Mouse (Mus musculus) Patski (cell line): ENCODE data around the gene Ism1. TPM values are rescaled to one million over a fixed set of nuclear protein-coding genes. Genes with fewer than 3 reads are reported as not detected.

Experiments used
- ATAC-seq: fragments of 100-300 bp; one replicate; pipeline ENCODE4 v1.8.0; 2021
- CTCF ChIA-PET: fragments of 350-600 bp; sonication (Branson Sonifier 250); formaldehyde crosslinking; loops from one replicate; lab custom pipeline; 2022; ENCODE audit warnings: inconsistent platforms; lab: Charles Lee
- POLR2A ChIA-PET: fragments of 350-600 bp; sonication (Branson Sonifier 250); formaldehyde crosslinking; loops from one replicate; lab custom pipeline; 2022; ENCODE audit warnings: antibody characterized with exemption, inconsistent platforms; lab: Charles Lee
- DNase-seq: peaks from one replicate; pipeline ENCODE4 v3.0.0-alpha.2; 2011; ENCODE audit warnings: low read depth, low spot score
- H3K27me3 ChIP-seq: fragments of 371-371 bp; one replicate; pipeline ENCODE4 v1.5.1; 2021
- CTCF ChIP-seq: fragments of 100-300 bp; IDR thresholded peaks from one replicate; pipeline ENCODE4 v1.5.1; 2021
- in situ Hi-C: fragments of 300-500 bp; cut with MboI; formaldehyde crosslinking; loops from 3 replicates; pipeline ENCODE4 v1.11.1; 2018; ENCODE audit warnings: low pct_unique_long_range_greater_than_20kb, mixed read lengths
- polyA plus RNA-seq: library from polyadenylated mRNA; unstranded; gene quantifications from one replicate; pipeline ENCODE4 v1.2.3, GENCODE M21; 2021

The Ism1 gene
- not detected for polyA plus RNA-seq

DNA sequence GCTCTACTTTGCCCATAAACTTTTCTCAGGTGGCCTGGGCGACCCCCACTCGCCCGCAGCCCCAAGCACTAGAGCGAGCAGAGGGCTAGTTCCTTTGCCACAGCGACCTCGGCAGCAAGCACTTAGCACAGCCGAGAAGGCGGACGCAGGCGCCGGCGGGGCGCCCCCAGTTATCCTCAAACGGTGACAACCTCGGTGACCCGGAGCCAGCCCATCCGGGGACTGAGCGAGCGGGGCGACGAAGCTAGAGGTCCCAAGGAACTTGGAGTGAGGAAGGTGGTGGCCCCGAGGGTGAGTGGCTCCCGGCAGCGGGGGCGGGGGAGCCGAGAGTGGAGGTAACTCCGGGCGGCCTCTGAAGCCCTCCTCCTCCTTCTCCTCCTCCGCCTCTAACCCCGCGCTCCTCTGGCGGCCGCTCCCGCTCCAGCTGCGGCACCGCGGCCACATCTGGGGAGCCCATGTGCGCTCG lies at the start of gene Ism1:
Gene Ism1, plus strand, starts transcription at position 370 of the 466 bp plus-strand sequence.
- CTCF ChIA-PET = no interaction called here
- TF ChIP-seq CTCF = no peak
- ATAC-seq = peak; percentile 34
- DNase-seq = no peak
- POLR2A ChIA-PET = no interaction called here
- H3K27me3 ChIP-seq = peaks cover 70% of the 10 kb centered on the region
- in situ Hi-C loops = no loop called here

- no peak for ATAC-seq
- peaks cover 8% of the 10 kb centered on the region for H3K27me3 ChIP-seq
- CTCF ChIA-PET = no interaction called here
- no peak for DNase-seq
- in situ Hi-C loops = no loop called here
- TF ChIP-seq CTCF = no peak
- POLR2A ChIA-PET = no interaction called here
These were observed 49.2 kb upstream of the Ism1 start for GRCm38 (mm10) chr2:139628731-139629130.

- ATAC-seq (no peak), DNase-seq (no peak)
- in situ Hi-C loops = no loop called here
- CTCF ChIA-PET = no interaction called here
- peaks cover 8% of the 10 kb centered on the region for H3K27me3 ChIP-seq
- no peak for TF ChIP-seq CTCF
- POLR2A ChIA-PET = no interaction called here
These were observed 48.3 kb upstream of the Ism1 start for GRCm38 (mm10) chr2:139629653-139630052.

- in situ Hi-C loops = no loop called here
- H3K27me3 ChIP-seq = peaks cover 6% of the 10 kb centered on the region
- ChIA-PET POLR2A (no interaction called here), CTCF (no interaction called here)
- ATAC-seq = no peak
- DNase-seq = no peak
- no peak for TF ChIP-seq CTCF
These were observed 43.5 kb upstream of the Ism1 start for GRCm38 (mm10) chr2:139634506-139634905.

GRCm38 (mm10) chr2:139637861-139638260 lies 40.1 kb upstream of the Ism1 start:
- POLR2A ChIA-PET = no interaction called here
- no peak for ATAC-seq
- H3K27me3 ChIP-seq = peaks cover 20% of the 10 kb centered on the region
- no peak for DNase-seq
- in situ Hi-C loops = no loop called here
- no peak for TF ChIP-seq CTCF
- CTCF ChIA-PET = no interaction called here

- in situ Hi-C loops = no loop called here
- POLR2A ChIA-PET = no interaction called here
- peaks cover 33% of the 10 kb centered on the region for H3K27me3 ChIP-seq
- CTCF ChIA-PET = no interaction called here
- no peak for DNase-seq
- no peak for TF ChIP-seq CTCF
- ATAC-seq = no peak
These were observed 36.1 kb upstream of the Ism1 start for GRCm38 (mm10) chr2:139641757-139642385.

- CTCF ChIA-PET = no interaction called here
- no peak for TF ChIP-seq CTCF
- DNase-seq (no peak), ATAC-seq (no peak)
- POLR2A ChIA-PET = no interaction called here
- in situ Hi-C loops = no loop called here
- H3K27me3 ChIP-seq = peaks cover 44% of the 10 kb centered on the region
These were observed 28.5 kb upstream of the Ism1 start for GRCm38 (mm10) chr2:139649518-139649917.

DNA sequence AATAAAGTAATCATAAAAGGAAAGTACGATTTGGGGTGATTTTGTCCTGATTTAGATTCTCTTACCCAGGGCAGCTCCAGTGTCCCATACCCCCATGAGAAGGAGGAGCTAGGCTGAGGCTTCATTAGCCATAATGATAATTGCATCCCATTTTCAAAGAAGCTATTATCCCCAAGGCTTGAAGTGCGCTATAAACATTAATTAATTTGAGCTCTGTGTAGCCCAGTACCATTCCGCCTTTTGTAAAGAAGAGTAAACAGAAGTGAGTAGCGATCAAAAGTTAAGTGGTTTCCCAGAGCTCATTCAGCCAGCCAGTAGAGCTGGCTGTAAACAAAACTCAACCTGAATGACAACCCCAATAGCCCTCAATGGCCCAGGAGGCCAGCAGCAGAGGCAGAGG lies 21.2 kb upstream of the Ism1 start:
- no peak for TF ChIP-seq CTCF
- H3K27me3 ChIP-seq = peaks cover 27% of the 10 kb centered on the region
- POLR2A ChIA-PET = no interaction called here
- CTCF ChIA-PET = no interaction called here
- ATAC-seq (no peak), DNase-seq (no peak)
- in situ Hi-C loops = no loop called here

DNA sequence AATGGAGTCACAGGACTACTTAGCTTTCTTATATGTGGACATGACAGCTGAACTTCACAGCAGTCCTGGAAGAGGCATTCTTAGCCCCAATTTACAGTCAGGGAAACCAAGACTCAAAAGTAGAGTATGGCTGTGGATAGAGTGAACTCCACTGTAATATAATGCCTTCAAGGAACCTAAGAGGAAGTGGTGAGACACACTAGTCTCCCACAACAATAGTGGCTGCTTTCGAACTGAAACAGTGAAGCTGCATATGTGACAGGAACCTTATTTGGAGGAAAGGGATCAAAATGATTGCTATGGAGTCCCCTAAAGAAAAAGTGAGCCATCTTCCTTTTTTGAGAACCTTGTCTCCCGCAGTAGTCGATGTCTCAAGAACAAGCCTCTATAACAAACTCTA lies 6.1 kb upstream of the Ism1 start:
- DNase-seq (no peak), ATAC-seq (no peak)
- CTCF ChIA-PET = interaction anchor here (0.7 kb wide), 1 partner anchor 8 kb away, joined by 3 read pairs; no protein-coding TSS in a partner anchor
- in situ Hi-C loops = no loop called here
- POLR2A ChIA-PET = no interaction called here
- peaks cover 29% of the 10 kb centered on the region for H3K27me3 ChIP-seq
- TF ChIP-seq CTCF = no peak

DNA sequence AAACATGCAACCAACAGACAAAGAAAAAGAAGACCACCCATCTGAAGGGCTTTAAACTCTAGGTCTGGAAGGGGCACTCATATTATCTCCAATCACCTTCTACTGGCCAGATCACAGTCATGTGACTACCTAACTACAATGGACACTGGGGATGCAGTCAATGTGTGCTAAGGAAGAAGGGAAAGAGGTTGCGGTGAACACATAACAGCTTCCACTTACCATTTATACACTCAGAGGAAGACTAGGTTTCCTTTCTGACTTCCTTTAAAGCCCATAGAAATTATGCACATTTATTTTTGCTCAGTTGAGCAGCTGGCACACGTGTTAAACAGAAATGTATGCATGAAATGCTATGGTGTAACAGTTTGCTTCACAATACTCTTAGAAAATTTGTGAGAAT lies 5.6 kb upstream of the Ism1 start:
- in situ Hi-C loops = no loop called here
- POLR2A ChIA-PET = no interaction called here
- peaks cover 34% of the 10 kb centered on the region for H3K27me3 ChIP-seq
- DNase-seq (no peak), ATAC-seq (no peak)
- CTCF ChIA-PET = interaction anchor here (0.7 kb wide), 1 partner anchor 9 kb away, joined by 3 read pairs; no protein-coding TSS in a partner anchor
- TF ChIP-seq CTCF = no peak

GRCm38 (mm10) chr2:139677065-139677762 lies 764 bp upstream of the Ism1 start:
- in situ Hi-C loops = no loop called here
- ATAC-seq = peak; percentile 25
- DNase-seq = no peak
- no peak for TF ChIP-seq CTCF
- CTCF ChIA-PET = no interaction called here
- H3K27me3 ChIP-seq = peaks cover 72% of the 10 kb centered on the region
- POLR2A ChIA-PET = no interaction called here
